Mouse (Mus musculus) frontal cortex, adult (tissue): ENCODE data around the gene Cdc42bpg.

Experiments
- ATAC-seq: cut with Nextera tagmentation; 2 replicates; pipeline ENCODE4 v1.9.2; 2017; ENCODE audit warnings: mild to moderate bottlenecking, moderate library complexity, mixed read lengths; ENCODE audit not compliant: low TSS enrichment

The Cdc42bpg gene

GRCm38 (mm10) chr19:6306137-6306551, at the start of gene Cdc42bpg:
Gene Cdc42bpg (plus strand): TSS chr19:6306456.
- no peak for ATAC-seq

GRCm38 (mm10) chr19:6260428-6260827, 45.8 kb upstream of the Cdc42bpg start:
- no peak for ATAC-seq

DNA sequence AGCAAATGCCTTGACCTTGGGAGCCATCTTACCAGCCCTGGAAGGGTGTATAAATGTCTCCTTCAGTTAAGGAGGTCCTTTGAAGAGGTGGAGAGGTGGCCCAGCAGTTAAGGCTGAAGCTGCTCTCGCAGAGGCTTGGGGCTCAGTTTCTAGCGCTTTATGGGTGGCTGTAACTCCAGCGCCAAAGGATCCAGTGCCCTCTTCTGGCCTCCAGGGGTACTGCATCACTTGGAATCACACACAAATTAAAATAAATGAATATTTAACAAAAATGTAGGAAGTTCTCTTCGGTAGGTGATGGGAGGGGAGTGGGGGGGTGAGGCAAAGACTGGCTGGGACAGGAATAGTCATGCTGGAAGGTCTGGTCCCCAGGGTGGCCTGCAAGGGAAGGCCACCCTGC, 45.3 kb upstream of the Cdc42bpg start:
- no peak for ATAC-seq

DNA sequence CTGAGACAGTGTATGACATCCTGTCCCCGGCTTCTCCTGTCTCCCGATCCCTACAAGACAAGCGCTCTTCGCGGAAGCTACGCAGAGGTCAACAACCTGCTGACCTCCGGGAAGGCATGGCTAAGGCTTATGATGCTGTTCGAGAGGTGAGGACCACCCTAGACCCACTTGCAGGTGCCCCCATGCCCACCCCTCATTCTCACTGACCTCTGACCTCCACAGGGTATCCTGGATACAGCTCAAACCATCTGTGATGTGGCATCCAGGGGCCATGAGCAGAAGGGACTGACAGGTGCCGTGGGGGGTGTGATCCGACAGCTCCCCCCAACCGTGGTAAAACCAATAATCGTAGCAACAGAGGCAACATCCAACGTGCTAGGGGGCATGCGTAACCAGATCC, 44.9 kb upstream of the Cdc42bpg start:
- no peak for ATAC-seq

- 0 out of 2 replicates have a peak, but pooled peaks have one; percentile 14 for ATAC-seq
These were observed 44.0 kb upstream of the Cdc42bpg start for GRCm38 (mm10) chr19:6262222-6262621.

DNA sequence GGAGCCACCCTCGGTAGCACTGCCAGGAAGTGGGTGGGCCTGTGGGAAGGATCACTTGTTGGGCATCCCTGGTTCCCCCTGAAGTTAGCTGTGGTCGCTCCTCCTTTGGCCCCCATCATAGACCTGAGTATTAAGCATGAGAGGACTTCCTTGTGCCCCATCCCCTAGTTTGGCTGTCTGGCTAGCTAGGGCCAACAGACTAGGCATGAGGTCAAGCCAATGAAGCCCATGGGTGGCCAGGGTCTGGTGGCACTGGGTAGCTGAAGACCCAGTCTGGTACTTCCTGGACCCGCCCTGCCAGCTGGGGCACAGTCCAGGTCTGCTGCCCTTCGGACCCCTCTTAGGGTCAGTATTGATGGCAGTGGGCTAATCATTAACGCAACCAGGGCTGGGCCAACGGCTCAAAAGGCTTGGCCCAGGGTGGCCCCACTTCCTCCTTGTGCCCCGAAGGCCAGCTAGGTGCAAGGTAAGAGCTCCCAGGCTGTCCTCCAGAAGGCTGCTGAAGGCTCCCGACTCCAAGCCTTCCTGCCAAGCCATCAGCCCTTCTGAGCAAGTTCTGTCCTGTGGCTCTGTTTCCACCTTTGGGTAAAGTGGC, 43.3 kb upstream of the Cdc42bpg start:
- no peak for ATAC-seq

GRCm38 (mm10) chr19:6264200-6264599, 42.1 kb upstream of the Cdc42bpg start:
- ATAC-seq = peak; percentile 62; the same call in 1 of the 2 replicates

DNA sequence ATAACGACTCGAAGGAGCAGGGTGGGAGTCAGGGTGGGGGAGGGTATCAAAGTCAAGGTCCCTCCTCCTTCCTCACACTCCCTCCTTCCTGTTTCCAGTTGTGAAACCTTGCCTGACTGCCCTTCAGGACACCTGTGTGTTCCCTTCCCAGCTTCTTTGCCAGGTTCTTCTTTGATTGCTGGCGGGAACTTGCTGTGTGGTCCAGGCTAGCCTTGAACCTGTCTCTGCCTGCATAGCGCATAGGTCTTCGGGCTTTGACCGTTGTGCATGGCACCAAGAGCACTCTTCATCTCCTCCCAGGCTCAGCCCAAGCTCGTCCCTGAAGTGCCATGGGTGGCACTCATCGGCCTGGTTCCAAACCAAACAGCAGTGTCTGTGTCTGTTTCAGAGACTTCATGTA, 41.3 kb upstream of the Cdc42bpg start:
- ATAC-seq = no peak

DNA sequence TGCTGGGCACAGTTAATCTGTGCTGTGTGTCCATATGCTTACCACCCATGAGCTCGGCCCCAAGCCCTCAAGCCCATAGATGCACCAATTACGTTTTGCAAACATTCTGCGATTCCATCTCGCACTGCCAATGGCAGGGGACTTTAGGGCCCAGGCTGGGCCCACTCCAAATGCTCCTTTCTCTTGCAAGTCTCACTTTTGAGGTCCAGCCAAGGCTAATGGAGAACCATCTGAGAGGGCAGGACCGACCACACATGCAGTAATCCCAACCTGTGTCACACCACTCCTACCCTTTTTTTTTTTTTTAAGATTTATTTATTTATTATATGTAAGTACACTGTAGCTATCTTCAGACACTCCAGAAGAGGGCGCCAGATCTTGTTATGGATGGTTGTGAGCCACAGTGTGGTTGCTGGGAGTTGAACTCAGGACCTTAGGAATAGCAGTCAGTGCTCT, 40.5 kb upstream of the Cdc42bpg start:
- no peak for ATAC-seq

- ATAC-seq = no peak
These were observed 38.7 kb upstream of the Cdc42bpg start for GRCm38 (mm10) chr19:6267306-6268169.

- no peak for ATAC-seq
These were observed 38.1 kb upstream of the Cdc42bpg start for GRCm38 (mm10) chr19:6268170-6268528.

DNA sequence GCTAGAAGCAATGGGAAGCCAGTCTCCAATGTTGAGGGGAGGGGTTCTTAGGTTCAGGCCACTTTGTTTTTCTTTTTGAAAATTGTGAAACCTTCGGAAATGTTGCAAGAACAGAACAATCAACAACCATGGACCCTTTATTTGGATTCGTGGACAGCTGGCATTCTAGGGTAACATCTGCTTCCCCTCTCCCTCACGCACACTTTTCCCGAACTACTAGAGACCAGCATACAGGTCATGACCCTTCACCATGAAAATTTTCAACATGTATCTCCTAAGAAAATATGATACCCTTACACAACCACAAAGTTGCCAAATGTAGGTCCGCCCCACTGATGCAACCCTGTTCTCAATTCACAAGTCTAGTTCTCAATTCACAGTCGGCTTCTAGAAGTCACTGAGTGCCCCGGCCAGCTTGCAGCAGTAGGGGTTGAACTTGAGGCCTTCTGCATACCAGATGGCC, 37.6 kb upstream of the Cdc42bpg start:
- ATAC-seq = no peak

GRCm38 (mm10) chr19:6269798-6270475, 36.3 kb upstream of the Cdc42bpg start:
- no peak for ATAC-seq

GRCm38 (mm10) chr19:6270661-6271060, 35.6 kb upstream of the Cdc42bpg start:
- no peak for ATAC-seq

GRCm38 (mm10) chr19:6271206-6271605, 35.0 kb upstream of the Cdc42bpg start:
- no peak for ATAC-seq

- ATAC-seq = no peak
These were observed 34.2 kb upstream of the Cdc42bpg start for GRCm38 (mm10) chr19:6272053-6272452.

DNA sequence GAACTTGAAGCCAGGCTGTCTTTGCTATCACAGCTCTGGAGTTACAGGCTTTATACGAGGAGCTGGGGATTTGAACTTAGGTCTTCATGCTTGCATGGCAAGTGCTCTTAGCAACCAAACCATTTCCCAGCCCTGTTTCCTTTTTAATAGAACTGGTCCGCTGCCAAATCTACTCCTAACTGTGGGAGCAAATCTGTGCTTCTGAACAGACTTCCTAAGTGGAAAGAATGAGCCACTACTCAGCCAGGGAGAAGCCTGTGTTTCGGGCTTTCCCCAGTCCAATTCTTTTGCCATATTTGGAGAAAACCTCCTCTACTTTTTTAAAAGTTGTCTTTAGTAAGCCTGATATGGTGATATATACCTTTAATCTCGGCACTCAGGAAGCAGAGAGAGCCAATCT, 33.5 kb upstream of the Cdc42bpg start:
- no peak for ATAC-seq

DNA sequence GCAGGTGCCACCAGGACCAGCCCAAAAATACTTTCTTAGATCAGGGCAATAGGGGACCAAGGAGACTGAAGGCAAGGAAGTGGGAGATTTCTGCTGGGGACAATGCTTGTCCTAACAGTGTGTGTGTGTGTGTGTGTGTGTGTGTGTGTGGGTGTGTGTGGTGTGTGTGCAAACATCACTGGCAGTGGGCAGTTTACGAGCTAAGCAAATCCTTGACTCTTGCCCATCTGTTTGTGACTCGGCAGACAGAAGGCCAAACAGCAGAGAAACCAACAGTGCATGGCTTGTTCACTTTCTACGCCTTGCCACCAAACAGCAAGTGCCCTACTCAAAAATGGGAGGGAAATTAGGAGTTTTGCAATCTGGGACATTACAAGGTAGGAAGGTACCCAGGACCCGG, 32.7 kb upstream of the Cdc42bpg start:
- no peak for ATAC-seq

- no peak for ATAC-seq
These were observed 32.2 kb upstream of the Cdc42bpg start for GRCm38 (mm10) chr19:6273998-6274608.

DNA sequence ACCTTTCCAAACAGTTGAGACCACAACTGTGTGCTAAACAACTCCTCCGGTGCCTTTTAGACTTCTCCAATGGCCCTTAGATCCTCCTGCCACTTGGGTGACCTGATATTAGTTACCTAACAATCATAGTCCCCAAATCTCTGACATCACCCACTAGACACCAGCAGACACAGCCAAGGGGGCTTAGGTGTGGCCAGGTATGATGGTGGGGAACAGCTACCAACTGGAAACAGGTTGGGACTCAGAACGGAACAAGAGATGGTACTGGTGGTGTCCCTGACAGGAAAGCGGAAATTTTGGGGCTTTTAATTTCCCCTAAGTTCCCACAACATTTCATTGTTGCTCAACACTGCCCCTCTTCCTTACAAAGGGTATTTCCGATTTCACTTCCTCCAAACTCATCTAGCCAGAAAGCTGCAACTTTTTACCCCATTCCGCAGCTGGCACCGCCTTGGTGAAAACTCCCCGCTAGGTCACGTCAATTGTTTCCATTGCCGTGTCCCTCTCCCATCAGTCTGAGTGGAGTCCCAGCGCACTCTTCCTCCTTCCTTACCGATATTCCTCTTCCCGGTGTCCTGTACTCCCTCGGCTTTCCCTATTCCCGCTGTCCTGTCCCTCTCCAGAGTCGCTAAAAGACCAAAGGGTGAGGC, 30.4 kb upstream of the Cdc42bpg start:
- no peak; the same call in 1 of the 2 replicates for ATAC-seq
